Mouse (Mus musculus) cerebellum, postnatal 14 days (tissue): Measurements from ENCODE around the gene Gm32742.
"Not testable (repeated sequence)": the region's sequence is repeated elsewhere in the genome, so short reads cannot be mapped to it uniquely, and the experiment has no call there.

Experiments
- DNase-seq, 2 experiments: peaks; one replicate each; pipeline ENCODE4 v3.0.0; 2021; ENCODE audit warnings: mixed read lengths in 2 of 2

Gm32742 gene

DNA sequence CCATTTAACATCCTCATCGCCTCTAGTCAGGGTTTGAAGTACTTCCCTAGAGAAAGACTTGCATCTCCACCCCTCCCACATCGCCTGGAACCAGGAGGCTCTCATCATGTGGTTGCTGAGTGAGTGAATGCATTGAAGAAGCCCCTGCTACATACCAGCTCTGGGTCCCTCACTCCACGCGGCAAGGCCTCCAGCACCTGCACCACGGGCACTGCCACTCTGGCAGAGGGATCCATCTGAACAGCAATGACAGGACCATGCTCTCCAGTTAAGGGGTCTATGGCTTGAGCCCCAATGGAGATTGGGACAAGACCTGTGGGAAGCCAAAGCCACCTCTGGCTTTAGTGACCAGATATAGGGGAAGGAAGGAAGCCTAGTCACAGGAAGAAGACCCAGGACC is 18.0 kb downstream of the Gm32742 start:
- no peak for DNase-seq

GRCm38 (mm10) chr9:51146496-51146895 is 18.8 kb downstream of the Gm32742 start:
- peak; percentile 34 to 43 for DNase-seq

- no peak for DNase-seq
Observed at GRCm38 (mm10) chr9:51144218-51144617, 21.1 kb downstream of the Gm32742 start.

DNA sequence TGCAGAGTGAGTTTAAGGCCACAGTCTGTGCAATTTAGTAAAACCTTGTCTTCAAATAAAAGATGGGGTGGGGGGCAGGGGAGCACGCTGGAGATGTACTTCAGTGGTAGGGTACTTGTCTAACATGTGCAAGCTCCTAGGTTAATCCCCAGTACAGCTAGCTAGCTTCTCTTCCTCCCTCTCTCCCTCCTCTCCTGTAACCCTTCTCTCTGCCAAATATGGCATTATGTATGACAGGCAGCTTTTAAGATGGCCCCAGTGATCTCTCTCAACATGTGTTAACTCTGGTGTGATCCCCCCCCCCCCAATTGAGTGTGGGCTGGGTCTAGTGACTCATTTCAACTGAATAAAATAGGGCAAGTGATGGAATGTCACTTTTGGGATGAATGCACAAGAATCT is 21.9 kb downstream of the Gm32742 start:
- DNase-seq: no peak

- DNase-seq: peak; percentile 23 to 41
Observed at GRCm38 (mm10) chr9:51140711-51141110, 24.6 kb downstream of the Gm32742 start.

DNA sequence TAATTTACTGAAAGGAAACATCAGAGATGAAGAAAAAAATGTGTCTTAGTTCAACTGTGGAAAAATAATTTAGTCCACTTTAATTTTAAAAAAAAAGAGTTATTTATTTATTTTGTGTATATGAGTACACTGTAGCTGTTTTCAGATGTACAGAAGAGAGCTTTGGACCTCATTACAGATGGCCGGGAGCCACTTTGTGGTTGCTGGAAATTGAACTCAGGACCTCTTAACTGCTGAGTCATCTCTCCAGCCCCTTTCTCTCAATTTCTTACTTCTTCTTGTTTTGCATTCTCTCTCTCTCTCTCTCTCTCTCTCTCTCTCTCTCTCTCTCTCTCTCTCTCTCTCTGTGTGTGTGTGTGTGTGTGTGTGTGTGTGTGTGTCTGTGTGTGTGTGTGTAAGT is 25.9 kb downstream of the Gm32742 start:
- not testable (repeated sequence) for DNase-seq

GRCm38 (mm10) chr9:51138301-51138700 is 27.0 kb downstream of the Gm32742 start:
- no peak for DNase-seq

- DNase-seq: no peak
Observed at GRCm38 (mm10) chr9:51137836-51138235, 27.5 kb downstream of the Gm32742 start.

DNA sequence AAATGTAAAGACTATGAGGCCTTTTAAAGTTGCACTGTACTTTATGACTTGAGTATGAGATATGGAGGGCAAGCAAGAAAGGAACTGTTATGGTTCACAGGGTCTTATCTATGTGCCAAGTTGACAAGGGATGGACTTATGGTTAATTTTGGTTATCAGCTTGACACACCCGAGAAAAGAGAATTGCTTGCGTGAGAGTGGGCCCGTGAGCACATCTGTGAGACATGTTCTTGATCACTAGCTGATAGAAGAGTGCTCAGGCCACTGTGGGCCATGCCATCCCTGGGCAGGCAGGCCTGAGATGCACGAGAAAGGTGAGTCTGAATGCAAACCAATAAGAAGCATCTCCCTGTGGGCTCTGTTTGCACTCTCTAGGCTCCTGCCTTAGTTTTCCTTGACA is 27.9 kb downstream of the Gm32742 start:
- no peak for DNase-seq

DNA sequence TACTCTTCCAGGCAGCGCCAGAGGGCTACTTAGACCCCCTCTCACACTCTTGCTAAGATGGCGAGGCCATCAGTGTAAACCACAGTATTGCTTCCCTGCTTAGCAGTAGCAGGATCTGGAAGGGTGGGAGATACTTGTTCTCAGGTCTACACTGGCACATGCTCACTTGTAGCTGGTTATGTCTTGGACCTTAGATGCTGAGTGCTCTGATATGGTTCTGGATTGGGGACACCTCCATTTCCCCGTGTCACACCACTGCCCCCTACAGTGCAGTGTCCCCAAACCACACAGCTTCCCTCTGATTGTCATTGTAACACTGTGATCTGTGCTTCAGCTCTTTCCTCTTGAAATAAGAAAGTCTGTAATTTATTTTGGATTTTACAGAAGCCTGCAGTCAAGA is 28.3 kb downstream of the Gm32742 start:
- DNase-seq: peak; percentile 22 to 42

DNA sequence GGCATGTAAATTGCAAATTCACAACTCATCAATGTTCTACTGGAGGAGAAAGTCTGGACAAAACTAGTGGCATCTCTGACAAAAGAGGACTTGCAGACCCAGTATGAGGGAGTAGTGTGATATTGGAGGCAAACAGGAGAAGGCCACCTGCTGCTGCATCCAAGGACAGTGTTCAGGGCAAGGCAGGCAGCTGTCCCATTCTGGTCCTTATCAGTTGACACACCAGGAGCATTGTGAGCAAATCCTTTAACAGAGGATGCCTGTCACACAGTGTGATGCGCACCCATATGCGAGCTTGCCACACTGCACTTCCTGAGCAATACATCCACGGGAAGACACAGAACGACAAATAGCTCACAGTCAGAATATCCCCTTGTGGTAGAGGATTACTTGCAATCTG is 50.5 kb downstream of the Gm32742 start:
- no peak for DNase-seq

- no peak for DNase-seq
Observed at GRCm38 (mm10) chr9:51105751-51106150, 59.6 kb downstream of the Gm32742 start.

DNA sequence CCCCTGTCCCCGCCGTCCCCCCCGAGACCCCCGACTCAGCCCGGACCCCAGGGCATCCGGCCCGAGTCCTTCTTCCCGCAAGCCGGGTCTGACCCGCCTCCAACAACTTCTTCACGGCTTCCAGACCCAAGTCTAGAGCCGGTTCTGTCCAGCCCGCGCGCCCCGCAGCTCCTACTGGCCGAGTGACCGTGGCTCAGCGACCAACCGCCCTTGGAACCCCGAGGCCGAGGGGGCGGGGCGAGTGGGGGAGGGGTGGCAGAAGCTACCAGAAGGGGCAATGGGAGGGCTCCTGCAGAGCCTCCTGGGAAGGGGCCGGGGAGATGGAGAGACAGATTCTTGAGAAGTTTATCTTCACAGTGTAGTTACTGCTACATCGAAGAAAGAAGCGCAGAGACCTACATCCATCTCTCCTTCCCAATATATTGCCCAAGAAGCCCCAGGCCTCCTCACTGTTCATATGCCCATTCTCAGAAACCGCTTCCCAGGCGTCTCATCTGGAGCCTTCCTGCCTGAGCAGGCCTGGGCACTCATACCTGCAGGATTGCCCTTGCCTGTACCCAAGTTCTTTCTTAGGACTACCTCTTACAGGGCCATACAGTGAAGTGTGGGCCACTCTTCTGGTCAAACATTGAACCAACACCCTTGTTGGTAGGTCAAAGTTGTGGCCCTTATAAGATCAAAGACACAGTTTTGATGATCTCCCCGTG is 61.4 kb downstream of the Gm32742 start:
- DNase-seq: peak; percentile 54 to 78

GRCm38 (mm10) chr9:51102963-51103807 is 62.1 kb downstream of the Gm32742 start:
- DNase-seq: peak; percentile 66 to 71

- peak; percentile 63 to 68 for DNase-seq
Observed at GRCm38 (mm10) chr9:51101756-51102425, 63.4 kb downstream of the Gm32742 start, which contains the start of gene 4833427G06Rik. Gene 4833427G06Rik (minus strand): TSS chr9:51102078.

DNA sequence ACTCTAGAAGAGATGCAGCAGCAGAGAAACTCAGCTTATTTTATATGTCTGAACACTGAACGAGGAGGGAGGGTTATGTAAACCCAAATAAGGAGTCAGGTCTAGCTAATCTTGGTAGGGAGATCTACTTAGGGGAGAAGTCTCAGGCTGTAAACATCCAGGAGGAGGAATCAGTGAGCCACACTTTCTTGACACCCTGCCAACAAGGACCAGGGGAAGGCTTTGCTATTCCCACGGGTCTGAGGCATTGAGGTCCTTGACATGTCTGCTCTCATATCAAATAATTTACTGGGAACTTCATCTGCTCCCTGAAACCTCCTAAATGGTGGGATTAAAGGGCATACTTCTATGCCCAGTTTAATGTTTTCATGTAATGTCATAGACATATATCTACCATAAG is 69.0 kb downstream of the Gm32742 start:
- DNase-seq: no peak

DNA sequence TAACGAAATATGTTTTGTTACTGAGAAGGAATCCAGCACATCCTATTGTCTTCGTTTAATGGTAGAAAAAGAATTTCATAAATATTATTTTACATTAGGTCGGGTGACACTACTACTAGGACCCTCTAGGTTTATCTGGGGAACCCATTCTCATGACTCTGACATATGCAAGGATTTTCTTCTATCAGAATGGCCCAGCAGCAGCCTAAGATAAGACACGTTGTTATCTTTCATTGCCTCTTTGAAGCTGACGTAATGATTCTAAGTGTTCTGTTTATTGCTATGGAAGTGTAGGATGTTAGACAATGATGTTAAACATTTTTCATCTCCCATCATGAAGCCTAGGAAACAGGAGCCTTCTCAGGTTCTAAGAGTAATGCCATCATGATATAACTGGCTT is 71.6 kb downstream of the Gm32742 start:
- DNase-seq: no peak

GRCm38 (mm10) chr9:51081614-51082013 is 83.7 kb downstream of the Gm32742 start:
- DNase-seq: no peak
